Mouse (Mus musculus) neural tube, embryonic 12.5 days (tissue): ENCODE measurements at regions not wholly inside any gene's neighbourhood (a gene's known extent, or its start where the extent isn't known, plus 50 kb on each side); places are given as distances from the start of the nearest gene placed in this dataset.

Experiments used
- ATAC-seq: fragments of 200-750 bp; cut with Nextera tagmentation; 2 replicates; pipeline ENCODE4 v1.8.0; 2017; ENCODE audit warnings: low read depth, mild to moderate bottlenecking, moderate TSS enrichment, moderate library complexity; ENCODE audit not compliant: low FRiP score
- H3K27ac ChIP-seq: fragments of 300-500 bp; sonication (generic); 2 replicates; pipeline ENCODE4 v1.5.1; 2016
- H3K27me3 ChIP-seq: fragments of 300-500 bp; sonication (generic); replicated peaks from 2 replicates; pipeline ENCODE4 v1.6.1; 2016; ENCODE audit warnings: mild to moderate bottlenecking
- H3K36me3 ChIP-seq: fragments of 300-500 bp; sonication (generic); 2 replicates; pipeline ENCODE4 v1.6.1; 2016; ENCODE audit warnings: mild to moderate bottlenecking
- H3K4me1 ChIP-seq: fragments of 300-500 bp; sonication (generic); 2 replicates; pipeline ENCODE4 v1.6.1; 2016
- H3K4me2 ChIP-seq: fragments of 300-500 bp; sonication (generic); replicated peaks from 2 replicates; pipeline ENCODE4 v1.6.1; 2016; ENCODE audit warnings: mild to moderate bottlenecking
- H3K4me3 ChIP-seq: fragments of 300-500 bp; sonication (generic); 2 replicates; pipeline ENCODE4 v1.5.1; 2016
- H3K9ac ChIP-seq: fragments of 300-500 bp; sonication (generic); 2 replicates; pipeline ENCODE4 v1.6.1; 2016; ENCODE audit warnings: mild to moderate bottlenecking
- H3K9me3 ChIP-seq: fragments of 300-500 bp; sonication (generic); 2 replicates; pipeline ENCODE4 v1.6.1; 2016; ENCODE audit warnings: mild to moderate bottlenecking
- WGBS: fragments of 180-500 bp; shearing (Covaris S2); methylation state at CpG from one replicate; pipeline ENCODE4 v1.1.7; 2016; 5-methylcytosine and 5-hydroxymethylcytosine counted together

- Histone ChIP-seq H3K4me1 (no peaks in the 10 kb centered on the region), H3K36me3 (no peaks in the 10 kb centered on the region), H3K27me3 (no peaks in the 10 kb centered on the region), H3K9ac (no peak overlapping the region), H3K9me3 (no peaks in the 10 kb centered on the region), H3K4me2 (no peak overlapping the region), H3K4me3 (no peak overlapping the region), H3K27ac (no peak overlapping the region)
- ATAC-seq: no peak
- 89% methylated on average over 2 of the region's 2 CpGs for WGBS
Observed at GRCm38 (mm10) chr12:14930702-14931101, 778.8 kb upstream of the Fam84a start.

GRCm38 (mm10) chr12:14927580-14927979, 775.7 kb upstream of the Fam84a start:
- Histone ChIP-seq H3K4me2 (no peak overlapping the region), H3K9me3 (no peaks in the 10 kb centered on the region), H3K27me3 (no peaks in the 10 kb centered on the region), H3K4me3 (no peak overlapping the region), H3K9ac (no peak overlapping the region), H3K4me1 (no peaks in the 10 kb centered on the region), H3K36me3 (no peaks in the 10 kb centered on the region), H3K27ac (no peak overlapping the region)
- WGBS: 47% methylated on average over 1 of the region's 1 CpGs
- ATAC-seq: 0 out of 2 replicates have a peak, but pooled peaks have one; percentile 42

GRCm38 (mm10) chr12:14923768-14924167, 771.9 kb upstream of the Fam84a start:
- no peak for ATAC-seq
- Histone ChIP-seq H3K27ac (no peak overlapping the region), H3K4me1 (no peaks in the 10 kb centered on the region), H3K9ac (no peak overlapping the region), H3K4me2 (no peak overlapping the region), H3K4me3 (no peak overlapping the region), H3K27me3 (no peaks in the 10 kb centered on the region), H3K36me3 (no peaks in the 10 kb centered on the region), H3K9me3 (no peaks in the 10 kb centered on the region)

GRCm38 (mm10) chr12:14911931-14912330, 760.1 kb upstream of the Fam84a start:
- no peak overlapping the region for H3K27ac ChIP-seq
- no peak for ATAC-seq
- no peaks in the 10 kb centered on the region for H3K4me1 ChIP-seq
- H3K36me3 ChIP-seq: no peaks in the 10 kb centered on the region
- no peak overlapping the region for H3K4me2 ChIP-seq
- H3K9me3 ChIP-seq: no peaks in the 10 kb centered on the region
- H3K4me3 ChIP-seq: no peak overlapping the region
- H3K27me3 ChIP-seq: no peaks in the 10 kb centered on the region
- 81% methylated on average over 4 of the region's 4 CpGs for WGBS
- no peak overlapping the region for H3K9ac ChIP-seq

GRCm38 (mm10) chr12:14883136-14883535, 731.3 kb upstream of the Fam84a start:
- H3K9ac ChIP-seq: no peak overlapping the region
- 93% methylated on average over 4 of the region's 4 CpGs for WGBS
- no peaks in the 10 kb centered on the region for H3K9me3 ChIP-seq
- no peak overlapping the region for H3K4me2 ChIP-seq
- ATAC-seq: no peak
- no peaks in the 10 kb centered on the region for H3K4me1 ChIP-seq
- no peak overlapping the region for H3K4me3 ChIP-seq
- no peaks in the 10 kb centered on the region for H3K27me3 ChIP-seq
- no peak overlapping the region for H3K27ac ChIP-seq
- no peaks in the 10 kb centered on the region for H3K36me3 ChIP-seq

- no peak overlapping the region for H3K4me2 ChIP-seq
- H3K36me3 ChIP-seq: no peaks in the 10 kb centered on the region
- H3K4me1 ChIP-seq: no peaks in the 10 kb centered on the region
- no peaks in the 10 kb centered on the region for H3K9me3 ChIP-seq
- no peak overlapping the region for H3K9ac ChIP-seq
- H3K4me3 ChIP-seq: no peak overlapping the region
- ATAC-seq: no peak
- no peaks in the 10 kb centered on the region for H3K27me3 ChIP-seq
- H3K27ac ChIP-seq: no peak overlapping the region
Observed at GRCm38 (mm10) chr12:14880458-14880857, 728.6 kb upstream of the Fam84a start.

- no peak overlapping the region for H3K4me3 ChIP-seq
- no peak overlapping the region for H3K9ac ChIP-seq
- H3K36me3 ChIP-seq: no peaks in the 10 kb centered on the region
- no peaks in the 10 kb centered on the region for H3K27me3 ChIP-seq
- ATAC-seq: no peak
- no peaks in the 10 kb centered on the region for H3K4me1 ChIP-seq
- no peak overlapping the region for H3K27ac ChIP-seq
- 53% methylated on average over 3 of the region's 3 CpGs for WGBS
- no peak overlapping the region for H3K4me2 ChIP-seq
- no peaks in the 10 kb centered on the region for H3K9me3 ChIP-seq
Observed at GRCm38 (mm10) chr12:14875290-14875689, 723.4 kb upstream of the Fam84a start.

GRCm38 (mm10) chr12:14871336-14871910, 719.6 kb upstream of the Fam84a start:
- 59% methylated on average over 3 of the region's 3 CpGs for WGBS
- H3K4me2 ChIP-seq: no peak overlapping the region
- no peaks in the 10 kb centered on the region for H3K36me3 ChIP-seq
- H3K27ac ChIP-seq: no peak overlapping the region
- ATAC-seq: no peak
- no peaks in the 10 kb centered on the region for H3K27me3 ChIP-seq
- no peak overlapping the region for H3K9ac ChIP-seq
- no peaks in the 10 kb centered on the region for H3K4me1 ChIP-seq
- no peak overlapping the region for H3K4me3 ChIP-seq
- H3K9me3 ChIP-seq: no peaks in the 10 kb centered on the region

GRCm38 (mm10) chr12:14859809-14860570, 708.1 kb upstream of the Fam84a start:
- Histone ChIP-seq H3K9ac (no peak overlapping the region), H3K9me3 (no peaks in the 10 kb centered on the region), H3K4me3 (no peak overlapping the region), H3K27ac (no peak overlapping the region), H3K27me3 (no peaks in the 10 kb centered on the region), H3K4me1 (no peaks in the 10 kb centered on the region), H3K4me2 (no peak overlapping the region), H3K36me3 (no peaks in the 10 kb centered on the region)
- ATAC-seq: no peak
- 75% methylated on average over 1 of the region's 1 CpGs for WGBS

- no peak overlapping the region for H3K27ac ChIP-seq
- H3K4me1 ChIP-seq: no peaks in the 10 kb centered on the region
- no peak overlapping the region for H3K9ac ChIP-seq
- H3K4me3 ChIP-seq: no peak overlapping the region
- H3K27me3 ChIP-seq: no peaks in the 10 kb centered on the region
- no peaks in the 10 kb centered on the region for H3K9me3 ChIP-seq
- H3K4me2 ChIP-seq: no peak overlapping the region
- no peak for ATAC-seq
- 90% methylated on average over 2 of the region's 2 CpGs for WGBS
- H3K36me3 ChIP-seq: no peaks in the 10 kb centered on the region
Observed at GRCm38 (mm10) chr12:14859057-14859456, 707.2 kb upstream of the Fam84a start.

- no peak for ATAC-seq
- Histone ChIP-seq H3K27me3 (no peaks in the 10 kb centered on the region), H3K4me1 (no peaks in the 10 kb centered on the region), H3K36me3 (no peaks in the 10 kb centered on the region), H3K9me3 (no peaks in the 10 kb centered on the region), H3K4me2 (no peak overlapping the region), H3K9ac (no peak overlapping the region), H3K4me3 (no peak overlapping the region), H3K27ac (no peak overlapping the region)
Observed at GRCm38 (mm10) chr12:14835510-14835909, 683.7 kb upstream of the Fam84a start.
